Mouse (Mus musculus): ENCODE measurements at regions not wholly inside any gene's neighbourhood (a gene's known extent, or its start where the extent isn't known, plus 50 kb on each side); places are given as distances from the start of the nearest gene placed in this dataset.
"Not testable (repeated sequence)": the region's sequence is repeated elsewhere in the genome, so short reads cannot be mapped to it uniquely, and the experiment has no call there.

DNA sequence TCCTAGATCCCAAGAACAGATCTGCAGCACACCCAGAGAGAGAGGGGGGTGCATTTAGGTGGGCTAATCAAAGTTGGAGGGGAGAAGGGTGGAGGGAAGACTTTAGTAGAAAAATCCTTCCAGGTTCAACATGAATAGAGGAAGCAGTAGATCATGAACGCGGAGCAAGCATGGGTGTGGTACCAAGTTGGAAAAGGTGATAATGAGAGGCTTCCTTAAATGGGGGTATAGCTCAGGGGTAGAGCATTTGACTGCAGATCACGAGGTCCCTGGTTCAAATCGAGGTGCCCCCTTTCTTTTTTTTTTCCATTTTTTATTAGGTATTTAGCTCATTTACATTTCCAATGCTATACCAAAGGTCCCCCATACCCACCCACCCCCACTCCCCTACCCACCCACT is 54.0 kb upstream of the Krba1 start:
- intact Hi-C loops (cut with DNase I), result not testable (repeated sequence)

DNA sequence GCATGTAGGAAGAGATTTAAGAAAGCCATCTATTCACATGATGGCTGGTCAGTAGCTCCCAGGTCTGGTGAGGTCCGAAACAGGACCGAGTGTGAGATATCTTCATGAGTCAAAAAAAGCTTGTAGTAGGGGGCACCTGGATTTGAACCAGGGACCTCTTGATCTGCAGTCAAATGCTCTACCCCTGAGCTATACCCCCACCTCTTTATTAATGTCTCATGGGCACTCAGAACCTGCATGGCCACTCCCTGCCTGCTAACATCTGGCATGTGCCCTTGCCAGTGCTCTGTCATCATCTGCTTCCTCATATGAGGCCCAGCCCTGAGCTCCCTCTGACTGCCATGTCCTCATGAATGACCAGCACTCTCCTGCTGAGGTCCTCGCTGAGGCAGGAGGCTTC is 58.4 kb upstream of the Krba1 start:
- DNase-seq (ENCODE audit: low spot score in 2 of 2); intact Hi-C loops (cut with DNase I): not testable (repeated sequence)

More for the DNA sequence above, 54.0 kb upstream of the Krba1 start:
- not testable (repeated sequence) for DNase-seq (ENCODE audit: low spot score in 2 of 2)

DNA sequence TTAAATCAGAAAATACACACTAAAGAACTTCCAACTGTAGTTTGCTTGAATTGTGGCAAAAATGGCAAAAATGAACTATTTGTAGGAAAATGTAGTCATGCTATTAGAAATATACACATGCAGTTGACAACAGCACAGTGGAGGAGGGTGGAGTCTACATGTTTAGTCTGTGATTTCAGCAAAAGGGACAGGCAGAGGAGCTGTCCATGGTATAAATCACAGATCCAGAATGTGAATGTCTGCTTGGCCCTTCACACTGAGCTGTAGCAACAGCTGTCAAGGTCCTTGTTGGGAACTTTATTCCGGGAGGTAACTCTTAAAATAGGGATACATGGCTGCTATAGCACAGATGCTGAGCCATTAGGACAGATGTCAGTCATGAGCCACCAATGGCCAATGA is 107.4 kb upstream of the Krba1 start:
- intact Hi-C loops (cut with DNase I), result no loop called here
- DNase-seq (ENCODE audit: low spot score in 2 of 2), result no peak

DNA sequence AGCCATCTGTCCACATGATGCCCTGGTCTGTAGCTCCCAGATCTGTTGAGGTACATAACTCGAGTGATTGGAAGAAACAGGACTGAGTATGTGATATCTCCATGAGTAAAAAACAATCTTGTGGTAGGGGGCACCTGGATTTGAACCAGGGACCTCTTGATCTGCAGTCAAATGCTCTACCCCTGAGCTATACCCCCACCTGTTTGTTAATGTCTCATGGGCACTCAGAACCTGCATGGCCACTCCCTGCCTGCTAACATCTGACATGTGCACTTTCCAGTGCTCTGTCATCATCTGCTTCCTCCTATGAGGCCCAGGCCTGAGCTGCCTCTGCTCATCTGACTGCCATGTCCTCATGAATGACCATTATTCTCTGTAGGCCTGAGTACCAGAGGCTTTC is 115.7 kb upstream of the Krba1 start:
- DNase-seq (ENCODE audit: low spot score in 2 of 2); intact Hi-C loops (cut with DNase I): not testable (repeated sequence)

GRCm38 (mm10) chr6:48261563-48261962 is 133.8 kb upstream of the Krba1 start:
- DNase-seq (ENCODE audit: low spot score in 2 of 2), result not testable (repeated sequence)
- intact Hi-C loops (cut with DNase I), result loop anchor here (1.0 kb wide), 1 partner anchor 10 kb away; no protein-coding TSS in a partner anchor

- DNase-seq (ENCODE audit: low spot score in 2 of 2); intact Hi-C loops (cut with DNase I): not testable (repeated sequence)
These were observed 142.4 kb upstream of the Krba1 start for GRCm38 (mm10) chr6:48252989-48253388.

DNA sequence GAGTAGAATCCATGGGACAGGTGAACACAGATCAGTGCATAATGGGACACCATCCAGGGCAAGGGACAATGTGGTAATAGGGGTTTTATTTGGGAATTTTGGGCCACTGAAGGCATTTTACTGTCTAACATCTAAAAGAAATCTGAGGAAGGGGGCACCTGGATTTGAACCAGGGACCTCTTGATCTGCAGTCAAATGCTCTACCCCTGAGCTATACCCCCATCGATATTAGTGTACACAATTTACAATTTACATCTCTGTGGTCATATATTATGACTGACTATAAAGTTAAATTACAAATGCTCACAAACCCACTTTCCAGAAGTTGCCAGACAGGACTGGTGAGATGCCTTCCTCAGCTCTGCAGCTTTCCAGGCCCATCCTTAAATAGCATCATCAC is 143.4 kb upstream of the Krba1 start:
- no peak for DNase-seq (ENCODE audit: low spot score in 2 of 2)
- intact Hi-C loops (cut with DNase I), result no loop called here

- intact Hi-C loops (cut with DNase I), result not testable (repeated sequence)
These were observed 151.2 kb upstream of the Krba1 start for GRCm38 (mm10) chr6:48244191-48244590.

GRCm38 (mm10) chr6:48227431-48227830 is 141.0 kb upstream of the Zfp746 start:
- DNase-seq (ENCODE audit: low spot score in 2 of 2), result no peak
- intact Hi-C loops (cut with DNase I), result no loop called here

More at GRCm38 (mm10) chr6:48244191-48244590, 151.2 kb upstream of the Krba1 start:
- DNase-seq (ENCODE audit: low spot score in 2 of 2), result not testable (repeated sequence)

- intact Hi-C loops (cut with DNase I), result no loop called here
- DNase-seq (ENCODE audit: low spot score in 2 of 2), result no peak
These were observed 137.8 kb upstream of the Zfp746 start for GRCm38 (mm10) chr6:48224206-48224605.

DNA sequence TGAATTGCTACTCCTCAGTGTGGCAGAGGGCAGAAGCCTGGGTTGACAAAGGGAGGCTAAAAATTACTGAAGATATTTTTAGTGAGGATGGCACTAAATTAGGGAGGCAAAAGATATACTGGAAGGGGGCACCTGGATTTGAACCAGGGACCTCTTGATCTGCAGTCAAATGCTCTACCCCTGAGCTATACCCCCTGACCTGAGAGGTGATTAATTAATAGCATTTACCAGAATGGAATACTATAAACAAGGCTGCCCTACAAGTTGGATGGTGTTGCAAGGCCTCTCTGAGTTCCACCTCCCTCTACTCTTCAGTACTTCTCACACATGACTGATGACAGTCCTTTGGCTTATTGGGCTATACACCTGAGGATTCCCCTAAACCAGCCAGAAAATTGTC is 136.6 kb upstream of the Zfp746 start:
- intact Hi-C loops (cut with DNase I), result no loop called here

DNA sequence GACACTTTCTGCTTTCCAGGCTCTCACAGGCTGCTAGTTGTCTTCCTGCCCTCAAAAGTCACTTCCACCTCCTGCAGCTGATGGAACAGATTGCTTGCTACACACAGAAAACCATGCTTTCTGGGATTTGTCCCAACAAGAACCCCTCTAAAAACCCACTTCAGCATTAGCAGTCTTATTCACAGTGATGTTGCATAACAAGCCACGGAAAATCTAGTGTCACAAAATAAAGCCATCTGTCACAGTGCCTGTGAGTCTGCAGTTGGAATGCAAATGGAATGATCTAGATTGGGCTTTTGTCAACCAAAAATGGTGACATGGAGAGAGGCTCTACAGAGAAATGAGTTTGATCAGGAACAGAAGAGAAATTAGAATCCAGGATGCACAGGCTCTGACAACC is 135.4 kb upstream of the Zfp746 start:
- DNase-seq (ENCODE audit: low spot score in 2 of 2), result peak; percentile 55 to 67
- intact Hi-C loops (cut with DNase I), result not testable (repeated sequence)

More for the DNA sequence above, 136.6 kb upstream of the Zfp746 start:
- DNase-seq (ENCODE audit: low spot score in 2 of 2), result no peak

DNA sequence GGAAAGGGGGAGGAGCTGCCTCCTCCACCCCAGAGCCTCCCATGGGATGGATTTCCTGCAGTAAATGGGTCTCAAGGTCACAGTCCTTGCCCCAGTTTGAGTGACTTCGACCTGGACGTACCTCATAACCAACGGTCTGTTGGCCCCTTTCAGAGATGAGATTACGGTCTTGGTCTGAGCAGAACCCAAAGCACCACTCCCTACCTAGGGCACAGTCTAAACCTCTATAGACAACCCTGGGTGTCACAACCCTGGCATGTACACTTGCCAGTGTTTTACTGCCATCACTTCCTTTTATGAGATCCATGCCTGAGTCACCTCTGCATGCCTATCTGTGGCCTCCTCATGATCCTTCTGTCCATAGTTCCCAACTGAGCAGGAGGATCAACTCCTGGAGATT is 128.8 kb upstream of the Zfp746 start:
- intact Hi-C loops (cut with DNase I), result no loop called here

GRCm38 (mm10) chr6:48209739-48210138 is 123.3 kb upstream of the Zfp746 start:
- DNase-seq (ENCODE audit: low spot score in 2 of 2), result no peak
- intact Hi-C loops (cut with DNase I), result no loop called here

More for the DNA sequence above, 128.8 kb upstream of the Zfp746 start:
- no peak for DNase-seq (ENCODE audit: low spot score in 2 of 2)

- DNase-seq (ENCODE audit: low spot score in 2 of 2), result no peak
- intact Hi-C loops (cut with DNase I), result no loop called here
These were observed 122.7 kb upstream of the Zfp746 start for GRCm38 (mm10) chr6:48209103-48209502.

GRCm38 (mm10) chr6:48205722-48206121 is 119.3 kb upstream of the Zfp746 start:
- intact Hi-C loops (cut with DNase I), result no loop called here
- DNase-seq (ENCODE audit: low spot score in 2 of 2), result no peak

- DNase-seq (ENCODE audit: low spot score in 2 of 2), result no peak
- intact Hi-C loops (cut with DNase I), result no loop called here
These were observed 113.6 kb upstream of the Zfp746 start for GRCm38 (mm10) chr6:48199951-48200350.

GRCm38 (mm10) chr6:48198806-48199205 is 112.4 kb upstream of the Zfp746 start:
- intact Hi-C loops (cut with DNase I), result no loop called here
- DNase-seq (ENCODE audit: low spot score in 2 of 2), result no peak

- no peak for DNase-seq (ENCODE audit: low spot score in 2 of 2)
- intact Hi-C loops (cut with DNase I), result no loop called here
These were observed 111.4 kb upstream of the Zfp746 start for GRCm38 (mm10) chr6:48197696-48198378.

GRCm38 (mm10) chr6:48188363-48188762 is 102.0 kb upstream of the Zfp746 start:
- intact Hi-C loops (cut with DNase I), result not testable (repeated sequence)
- peak; percentile 12 to 41 for DNase-seq (ENCODE audit: low spot score in 2 of 2)

GRCm38 (mm10) chr6:48185311-48185710 is 98.9 kb upstream of the Zfp746 start:
- DNase-seq (ENCODE audit: low spot score in 2 of 2), result no peak
- intact Hi-C loops (cut with DNase I), result no loop called here
